Mouse (Mus musculus) G1E (cell line): ENCODE results near the gene Dclre1a.

ENCODE experiments used
- CTCF ChIP-seq: IDR thresholded peaks from 2 replicates; pipeline ENCODE4 v1.5.1; 2012; ENCODE audit warnings: low read depth, low read length, inconsistent platforms, mixed read lengths
- GATA1 ChIP-seq: IDR thresholded peaks from 2 replicates; pipeline ENCODE4 v1.6.1; 2012; ENCODE audit warnings: borderline replicate concordance, low read length, inconsistent platforms, mixed read lengths
- TAL1 ChIP-seq: conservative IDR thresholded peaks from 2 replicates; pipeline ENCODE4 v1.6.1; 2012; ENCODE audit warnings: low read depth, low read length, inconsistent platforms, mixed read lengths

DNA sequence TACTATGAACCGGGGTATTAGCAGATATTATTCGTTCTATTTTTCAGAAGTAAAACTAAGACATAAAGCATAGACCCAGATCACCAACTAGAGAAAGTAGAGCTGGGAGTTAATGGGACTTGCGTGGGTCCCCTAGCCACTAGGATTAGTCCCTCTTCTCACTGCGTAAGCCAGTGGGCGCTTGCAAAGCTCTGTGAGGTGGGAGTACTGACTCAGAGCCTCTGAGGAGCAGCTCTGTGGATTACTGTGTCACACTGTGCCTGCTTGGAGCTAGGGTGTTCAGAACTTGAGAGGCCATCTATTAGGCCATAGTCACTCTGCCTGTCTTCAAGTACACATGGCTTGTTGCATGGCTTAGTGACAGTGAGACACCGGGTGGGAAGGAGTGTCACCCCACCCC, 25.2 kb upstream of the Dclre1a start:
- TF ChIP-seq CTCF (no peak), GATA1 (no peak), TAL1 (no peak)
